Mouse (Mus musculus): Measurements from ENCODE around the gene Sft2d2.

Sft2d2 gene

DNA sequence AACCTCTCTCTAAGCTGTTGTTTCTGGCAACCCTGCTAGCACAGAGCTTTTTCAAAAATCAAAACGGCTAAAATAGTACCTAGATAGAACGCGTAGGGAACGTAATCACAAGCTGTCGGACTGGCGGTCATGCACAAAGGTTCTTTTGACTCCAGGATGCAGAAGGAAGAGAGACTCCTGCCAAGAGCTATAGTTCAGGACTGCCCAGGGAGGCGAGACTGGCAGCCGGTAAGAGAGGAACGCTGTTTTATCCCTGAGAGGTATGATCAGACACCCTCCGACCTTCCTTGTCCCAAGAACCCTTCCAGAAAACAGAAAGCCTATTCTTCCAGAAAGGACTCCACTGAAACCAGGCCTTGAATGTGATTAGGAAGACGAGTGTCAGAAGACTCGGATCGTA lies 2.6 kb downstream of the Sft2d2 start:
- DNase-seq (ENCODE audit: inconsistent age in 2 of 2, low spot score in 1 of 2) = no peak

DNA sequence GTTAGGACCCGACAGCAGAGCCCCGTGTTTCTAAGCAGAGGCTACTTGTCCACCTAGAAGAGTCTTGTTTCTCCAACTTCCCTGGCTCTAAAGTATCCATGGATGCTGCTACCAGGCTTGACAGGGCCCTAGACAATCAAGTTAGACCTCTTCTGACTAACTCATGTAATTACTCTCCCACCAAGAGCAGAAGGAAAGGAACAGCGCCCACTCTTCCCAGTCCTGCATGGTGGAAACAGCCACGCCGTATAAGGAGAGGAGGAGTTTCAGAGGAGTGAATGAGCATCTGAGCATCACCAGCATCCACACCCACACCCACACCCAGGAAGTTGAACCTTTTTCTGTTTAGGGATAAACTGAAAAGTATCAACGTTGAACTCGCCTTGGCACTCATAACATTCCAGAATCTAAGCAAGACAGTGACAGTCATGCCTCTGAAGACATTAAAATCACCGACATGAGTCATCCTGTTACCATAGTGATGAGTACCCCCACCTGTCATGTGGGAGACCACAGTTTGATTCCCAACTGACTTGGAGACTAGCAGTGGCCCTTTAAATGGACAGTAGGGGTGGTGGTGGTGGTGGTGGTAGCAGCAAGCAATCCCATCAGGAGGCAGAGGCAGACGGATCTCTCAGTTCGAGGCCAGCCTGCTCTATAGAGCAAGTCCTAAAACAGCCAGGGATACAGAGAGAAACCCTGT lies 3.5 kb downstream of the Sft2d2 start:
- no peak for DNase-seq (ENCODE audit: inconsistent age in 2 of 2, low spot score in 1 of 2)

DNA sequence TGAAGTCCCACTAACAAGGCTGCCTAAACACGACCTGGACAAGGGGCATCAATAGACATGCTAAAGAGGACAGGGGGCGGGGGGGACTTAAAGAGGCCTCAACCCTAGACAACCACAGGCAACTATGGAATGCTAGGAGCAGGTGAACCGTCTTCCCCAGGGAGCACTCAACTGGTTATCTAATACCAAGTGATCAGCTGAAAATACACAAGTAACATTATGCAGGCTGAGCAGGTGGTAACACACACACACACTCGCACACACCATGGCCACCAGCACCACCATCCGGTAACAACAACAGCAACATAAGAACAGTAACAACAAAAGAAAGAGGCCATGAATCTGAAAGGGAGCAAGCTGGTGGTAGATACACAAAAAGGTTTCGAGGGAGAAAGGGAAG lies 4.2 kb downstream of the Sft2d2 start:
- no peak for DNase-seq (ENCODE audit: inconsistent age in 2 of 2, low spot score in 1 of 2)

DNA sequence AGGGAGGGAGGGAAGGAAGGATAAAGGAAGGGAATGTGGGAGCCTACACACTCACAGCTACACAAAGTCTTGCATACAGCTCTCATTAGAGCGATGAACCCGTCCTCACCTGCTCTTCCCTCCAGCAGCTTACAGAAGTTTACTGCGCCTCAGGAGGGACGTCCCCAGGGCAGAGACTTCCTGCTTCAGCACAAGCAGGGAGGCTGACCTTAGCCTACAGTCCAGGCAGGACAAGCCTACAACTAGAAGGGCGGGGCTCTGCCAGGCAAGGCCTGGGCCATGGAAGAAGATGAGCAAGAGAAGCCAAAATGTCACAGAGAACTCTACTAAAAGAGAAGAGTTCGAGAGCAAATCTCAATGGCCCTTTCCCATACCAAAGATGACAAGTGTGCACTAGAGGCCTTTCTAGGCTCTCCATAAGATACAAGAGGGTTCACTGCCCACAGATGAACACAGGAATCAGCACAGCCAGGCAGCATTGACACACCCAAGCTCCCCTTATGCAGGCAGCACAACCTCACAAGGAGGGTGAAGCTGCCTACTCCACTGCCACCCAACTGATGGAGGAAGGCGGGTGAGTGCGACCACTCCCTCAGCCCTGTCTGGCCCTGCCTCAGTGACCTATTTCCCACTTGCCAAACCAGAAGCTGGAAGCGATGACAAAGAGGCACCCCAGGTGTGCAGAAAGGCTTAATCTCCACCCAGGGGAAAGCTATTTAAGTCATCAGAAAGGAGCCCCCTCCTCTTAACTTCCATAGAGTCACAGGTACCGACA lies 5.2 kb downstream of the Sft2d2 start:
- peak in 1 of 2 experiments; percentile 50 for DNase-seq (ENCODE audit: inconsistent age in 2 of 2, low spot score in 1 of 2)

DNA sequence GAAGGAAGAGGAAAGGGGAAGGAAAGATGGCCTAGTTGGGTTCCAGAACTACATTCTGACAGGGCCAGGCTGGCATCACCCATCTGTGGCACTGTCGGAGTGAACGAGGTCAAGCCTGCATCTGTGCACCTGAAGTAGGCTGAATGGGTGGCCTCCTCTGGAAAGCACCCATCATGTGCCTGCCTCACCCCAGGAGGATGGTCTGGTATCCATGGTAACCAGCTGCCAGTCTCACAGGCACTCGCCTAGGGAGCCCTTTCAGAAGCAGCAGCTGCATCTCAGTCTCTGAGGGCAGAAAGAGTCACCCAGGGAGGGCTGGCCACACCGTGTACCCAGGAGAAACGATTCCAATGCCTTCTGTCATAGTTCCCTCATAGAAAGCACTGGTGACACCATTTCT lies 6.9 kb downstream of the Sft2d2 start:
- DNase-seq (ENCODE audit: inconsistent age in 2 of 2, low spot score in 1 of 2) = peak in 1 of 2 experiments; percentile 21

DNA sequence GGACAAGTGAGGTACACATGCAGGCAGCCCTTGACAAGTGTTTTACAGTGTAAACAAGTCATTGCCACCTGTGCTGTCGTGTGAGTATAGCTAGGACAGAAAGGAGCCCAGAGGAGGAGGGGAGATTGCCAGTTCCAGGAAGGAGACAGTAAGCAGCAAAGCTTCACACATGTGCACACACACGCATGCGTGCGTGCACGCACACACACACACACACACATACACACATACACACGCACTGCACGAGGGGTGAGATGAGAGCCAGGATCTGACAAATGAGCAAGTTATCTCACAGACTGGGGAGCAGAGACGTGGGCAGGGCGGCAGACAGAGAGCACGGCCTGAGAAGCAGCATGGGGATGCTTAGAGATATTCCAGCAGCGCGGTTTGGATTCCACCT lies 7.7 kb downstream of the Sft2d2 start:
- no peak for DNase-seq (ENCODE audit: inconsistent age in 2 of 2, low spot score in 1 of 2)

DNA sequence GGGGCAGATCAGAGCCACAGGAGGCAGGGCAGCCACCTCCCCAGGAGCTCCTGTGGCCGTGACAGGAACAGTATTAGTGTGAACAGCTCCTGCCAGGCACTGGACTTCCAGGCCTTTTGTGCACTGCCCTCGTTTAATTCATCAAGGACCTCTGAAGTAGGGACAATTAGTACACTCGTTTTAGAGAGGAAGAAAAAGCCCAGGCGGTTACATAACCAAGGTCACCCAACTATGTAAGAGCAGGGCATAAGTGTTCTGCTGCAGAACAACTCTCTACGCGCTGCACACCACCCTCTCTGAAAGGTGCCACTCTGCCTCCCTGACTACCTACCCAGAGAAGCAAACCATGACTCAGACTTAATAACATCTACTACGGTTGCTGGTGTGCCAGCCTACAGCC lies 9.1 kb downstream of the Sft2d2 start:
- DNase-seq (ENCODE audit: inconsistent age in 2 of 2, low spot score in 1 of 2) = peak; percentile 63 to 78

DNA sequence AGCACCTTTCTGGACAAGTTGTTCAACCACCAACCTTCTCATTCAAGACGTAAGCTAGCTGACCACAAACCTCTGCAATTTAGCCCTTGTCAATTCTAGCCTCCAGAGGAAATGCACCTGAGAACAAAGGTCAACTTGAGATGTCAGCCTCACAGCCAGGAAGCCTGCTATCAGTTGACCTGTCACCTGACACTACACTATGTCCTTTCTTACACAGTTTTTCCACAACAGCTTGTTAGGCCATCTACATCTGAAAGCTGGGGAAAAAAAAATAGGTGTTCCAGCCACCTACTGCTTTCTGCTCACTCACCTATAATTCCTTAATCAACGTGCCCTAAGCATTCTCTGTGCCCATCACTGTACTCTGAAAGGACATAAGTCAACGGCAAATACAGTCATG lies 10.1 kb downstream of the Sft2d2 start:
- DNase-seq (ENCODE audit: inconsistent age in 2 of 2, low spot score in 1 of 2) = no peak

DNA sequence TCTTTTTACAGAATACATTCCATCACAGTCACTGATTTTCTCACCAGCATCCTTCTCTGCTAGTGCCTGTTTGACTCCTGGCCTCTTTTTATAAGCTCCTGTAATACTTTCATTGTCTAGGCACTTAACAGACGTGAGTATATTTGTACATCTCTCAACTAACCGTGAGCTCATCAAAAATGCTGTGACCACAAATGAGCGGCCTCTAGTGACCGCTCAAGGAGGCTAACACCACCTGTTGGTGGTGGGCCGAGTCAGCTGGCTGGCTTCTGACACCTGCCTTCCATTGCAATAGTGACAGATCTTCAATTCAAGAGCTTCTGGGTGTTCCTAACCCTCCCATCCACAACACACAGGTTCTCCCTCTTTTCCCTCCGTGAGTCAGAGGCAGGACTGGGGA lies 10.8 kb downstream of the Sft2d2 start:
- DNase-seq (ENCODE audit: inconsistent age in 2 of 2, low spot score in 1 of 2) = no peak

DNA sequence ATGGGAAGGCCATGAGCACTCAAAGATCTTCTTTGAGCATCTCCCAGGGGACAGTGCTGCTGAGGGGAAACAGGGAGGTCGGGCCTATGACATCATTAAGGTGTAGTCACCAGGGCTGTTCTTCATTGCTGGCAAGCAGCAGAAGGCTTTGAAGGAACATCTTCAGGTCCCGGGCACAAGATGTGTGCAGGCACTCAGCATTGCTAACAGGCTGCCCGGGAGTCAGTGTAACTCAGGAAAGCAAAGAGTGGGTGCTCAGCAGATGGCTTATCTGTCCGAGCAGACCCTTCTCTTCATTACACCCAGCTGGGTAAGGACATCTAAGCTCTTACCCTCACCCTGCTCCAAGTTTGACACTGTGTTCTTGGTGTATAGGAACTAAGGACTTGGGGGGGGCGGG lies 14.9 kb downstream of the Sft2d2 start:
- no peak for DNase-seq (ENCODE audit: inconsistent age in 2 of 2, low spot score in 1 of 2)

DNA sequence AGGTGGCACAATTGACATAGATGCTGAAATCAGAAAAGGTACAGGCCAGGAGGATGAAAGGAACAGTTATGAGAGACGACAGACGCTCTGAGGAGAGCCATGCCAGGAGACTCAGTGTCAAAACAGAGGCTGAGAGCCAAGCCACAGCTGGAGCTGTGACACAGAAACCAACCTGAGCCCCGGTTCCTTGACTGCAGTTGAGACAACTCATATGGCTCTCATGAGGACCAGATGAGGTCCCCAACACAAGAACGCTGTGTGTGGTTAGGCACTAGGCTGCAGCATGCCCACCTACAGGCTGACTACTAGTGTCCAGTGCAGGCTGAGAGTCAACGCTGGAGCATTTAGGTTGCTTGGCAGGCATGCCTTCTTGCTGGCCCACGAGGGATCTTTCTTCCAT lies 16.2 kb downstream of the Sft2d2 start:
- DNase-seq (ENCODE audit: inconsistent age in 2 of 2, low spot score in 1 of 2) = no peak

DNA sequence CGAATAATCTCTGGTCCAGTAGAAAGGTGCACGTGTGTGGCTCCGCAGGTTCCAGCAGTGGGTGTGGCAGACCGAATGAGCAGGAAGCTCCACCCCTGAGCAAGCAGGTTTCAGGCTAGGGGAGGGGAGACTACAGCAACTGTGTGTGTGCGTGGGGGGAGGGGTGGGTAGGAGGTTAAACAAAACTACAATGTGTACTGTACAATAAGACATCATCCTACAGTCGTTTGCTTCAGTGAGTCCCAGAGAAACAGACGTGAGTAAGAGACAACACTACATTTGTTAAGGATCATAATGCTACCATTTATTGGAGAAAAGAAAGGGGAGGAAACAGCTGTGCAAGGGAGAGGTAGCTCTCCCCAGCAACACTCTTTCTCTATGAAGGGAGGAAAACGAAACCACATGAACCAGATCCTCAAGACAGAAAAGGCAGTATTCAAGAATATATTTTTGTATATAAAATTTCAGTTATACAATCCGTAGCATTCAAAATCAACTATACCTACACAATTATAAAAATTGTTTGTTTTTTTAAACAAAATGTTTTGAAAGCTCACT lies 20.1 kb downstream of the Sft2d2 start:
- no peak for DNase-seq (ENCODE audit: inconsistent age in 2 of 2, low spot score in 1 of 2)

DNA sequence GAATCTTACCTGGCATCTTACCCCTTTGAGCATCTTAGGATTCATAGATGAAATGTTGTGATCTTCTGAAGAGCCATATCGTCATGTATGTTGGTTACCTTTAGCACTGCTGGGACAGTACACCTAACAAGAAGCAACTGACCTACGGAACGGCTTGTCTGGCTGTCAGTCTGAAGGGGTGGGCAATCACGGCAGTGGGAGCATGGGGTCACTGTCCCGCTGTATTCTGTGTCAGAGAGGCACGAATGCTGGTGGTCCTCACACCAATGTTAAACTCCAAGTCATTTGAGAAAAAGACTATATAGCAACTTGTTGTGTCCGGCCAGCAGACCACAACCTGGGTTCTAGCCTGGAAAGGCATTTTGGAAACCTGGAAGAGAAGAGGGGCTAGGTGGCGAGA lies 23.0 kb downstream of the Sft2d2 start:
- no peak for DNase-seq (ENCODE audit: inconsistent age in 2 of 2, low spot score in 1 of 2)

DNA sequence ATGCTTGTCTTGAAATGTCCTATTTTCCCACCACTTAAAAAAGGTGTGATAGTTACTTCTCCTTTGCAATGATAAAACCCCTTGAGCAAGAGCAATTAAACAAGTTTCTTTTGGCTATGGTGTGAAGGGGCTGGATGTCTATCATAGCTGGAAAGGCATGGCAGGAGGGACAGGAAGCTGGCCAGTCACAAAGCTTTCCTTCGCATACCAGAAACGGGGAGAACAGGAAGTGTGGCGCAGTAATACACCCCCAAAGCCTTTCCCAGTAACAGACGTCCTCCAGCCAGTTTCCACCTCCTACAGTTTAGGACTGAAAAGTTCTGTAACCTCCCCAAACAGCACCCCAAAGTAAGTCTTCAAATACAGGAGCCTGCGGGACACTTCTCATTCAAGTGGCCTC lies 24.1 kb downstream of the Sft2d2 start:
- DNase-seq (ENCODE audit: inconsistent age in 2 of 2, low spot score in 1 of 2) = no peak

DNA sequence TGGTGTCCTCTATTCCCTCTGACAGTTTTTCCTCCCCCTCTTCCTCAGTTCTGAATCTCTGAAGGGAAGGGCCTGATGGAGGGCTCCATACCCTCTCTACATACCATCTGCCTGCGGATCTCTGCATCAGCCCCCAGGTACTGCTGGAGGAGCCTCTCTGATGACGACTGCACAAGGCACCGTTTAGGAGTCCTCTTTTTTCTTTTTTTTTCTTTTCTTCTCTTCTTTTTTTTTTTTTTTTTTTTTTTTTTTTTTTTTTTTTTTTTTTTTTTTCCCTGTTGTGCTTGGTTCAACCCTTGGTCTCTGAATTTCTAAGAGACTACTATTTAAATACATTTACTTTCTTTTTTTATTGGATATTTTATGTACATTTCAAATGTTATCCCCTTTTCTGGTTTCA lies 24.8 kb downstream of the Sft2d2 start:
- no peak for DNase-seq (ENCODE audit: inconsistent age in 2 of 2, low spot score in 1 of 2)

DNA sequence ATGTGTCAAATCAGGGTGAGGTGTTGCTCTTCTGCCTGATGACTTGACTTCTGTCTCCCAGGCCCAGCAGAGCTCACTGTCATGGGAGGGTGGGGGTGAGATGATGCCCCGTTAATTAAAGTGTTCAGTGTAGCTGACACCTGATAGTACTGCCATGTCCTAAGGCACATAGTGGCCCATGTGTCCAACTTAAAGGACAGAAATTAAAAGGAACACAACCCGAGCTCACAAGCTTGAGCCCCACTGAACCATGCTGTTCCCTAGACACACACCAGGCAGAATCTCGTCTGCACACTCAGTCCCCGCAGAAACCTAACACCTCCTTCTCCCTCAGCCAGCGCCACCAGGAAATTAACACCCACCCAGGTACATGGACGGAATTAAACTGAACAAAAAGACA lies 29.3 kb downstream of the Sft2d2 start:
- DNase-seq (ENCODE audit: inconsistent age in 2 of 2, low spot score in 1 of 2) = no peak

DNA sequence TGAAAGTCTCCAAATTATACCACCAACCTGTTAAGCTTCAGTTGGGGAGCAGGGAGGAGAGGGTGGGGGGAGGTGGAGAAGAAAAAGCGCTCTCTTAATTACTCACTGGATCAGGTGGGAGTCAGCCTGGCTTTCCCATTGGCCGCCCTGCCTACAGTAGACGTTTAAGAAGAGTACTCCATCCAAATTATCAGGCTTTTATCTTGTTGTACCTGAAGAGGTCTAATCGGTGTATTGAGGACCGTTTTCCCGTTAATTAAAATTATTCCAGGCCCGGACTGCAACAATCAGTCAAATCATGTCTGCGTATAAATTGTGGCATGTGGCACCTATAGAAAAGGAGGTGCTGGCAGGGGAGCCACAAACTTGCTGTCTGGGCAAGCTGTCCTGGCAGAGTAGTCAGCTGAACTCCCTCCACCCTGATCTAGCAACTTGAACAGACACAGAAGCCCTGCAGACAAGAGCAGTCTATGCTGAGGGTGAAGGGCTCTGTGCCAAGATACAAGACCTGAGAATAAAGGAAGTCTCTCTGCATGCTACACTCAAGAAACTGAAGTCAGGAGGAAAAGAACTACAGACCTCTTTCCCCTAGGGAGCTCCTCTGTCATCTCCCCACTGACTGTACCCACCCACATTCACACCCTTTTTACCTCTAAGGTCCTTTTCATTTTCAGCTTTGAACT lies 33.4 kb downstream of the Sft2d2 start, which contains the start of gene Tbx19:
Gene Tbx19, minus strand, starts transcription at position 51 of the 683 bp plus-strand sequence.
- no peak for DNase-seq (ENCODE audit: inconsistent age in 2 of 2, low spot score in 1 of 2)

DNA sequence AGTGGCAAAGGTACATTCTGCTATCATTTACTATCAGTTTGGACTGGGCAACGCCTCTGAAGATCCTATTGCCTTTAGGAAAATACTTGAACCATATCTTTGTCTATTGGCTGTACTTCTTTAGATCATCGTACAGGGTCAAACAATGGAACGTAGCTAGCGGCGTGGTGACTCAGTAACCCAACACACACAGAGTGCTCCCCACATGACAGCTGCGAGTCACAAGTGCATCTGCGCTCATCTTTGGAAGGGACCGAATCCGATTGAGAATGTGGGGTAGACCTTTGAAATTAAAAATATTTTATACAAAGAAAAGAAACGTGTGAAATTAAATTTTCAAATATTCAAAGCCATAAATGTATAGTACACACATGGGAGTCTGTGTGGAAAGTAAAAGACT lies 35.4 kb downstream of the Sft2d2 start:
- no peak for DNase-seq (ENCODE audit: inconsistent age in 2 of 2, low spot score in 1 of 2)

DNA sequence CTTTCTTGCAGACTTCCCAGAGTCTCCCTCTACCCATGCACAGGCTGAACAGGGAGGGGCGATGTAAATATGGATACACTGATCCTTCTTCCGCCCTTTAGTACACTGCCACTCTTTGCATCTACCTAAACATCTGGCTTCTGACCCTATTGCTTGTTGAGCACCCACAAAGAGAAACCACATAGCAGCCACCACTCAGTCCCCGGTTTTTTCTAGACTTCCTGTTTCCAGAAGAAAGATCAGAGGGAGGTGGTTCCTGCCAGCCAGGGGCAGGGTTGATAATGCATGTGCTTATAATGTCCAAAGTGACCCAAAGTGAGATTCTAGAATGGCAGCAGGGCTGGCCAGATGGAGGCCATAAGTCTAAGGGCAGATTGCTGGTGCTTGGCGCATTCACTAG lies 40.1 kb downstream of the Sft2d2 start:
- DNase-seq (ENCODE audit: inconsistent age in 2 of 2, low spot score in 1 of 2) = no peak

DNA sequence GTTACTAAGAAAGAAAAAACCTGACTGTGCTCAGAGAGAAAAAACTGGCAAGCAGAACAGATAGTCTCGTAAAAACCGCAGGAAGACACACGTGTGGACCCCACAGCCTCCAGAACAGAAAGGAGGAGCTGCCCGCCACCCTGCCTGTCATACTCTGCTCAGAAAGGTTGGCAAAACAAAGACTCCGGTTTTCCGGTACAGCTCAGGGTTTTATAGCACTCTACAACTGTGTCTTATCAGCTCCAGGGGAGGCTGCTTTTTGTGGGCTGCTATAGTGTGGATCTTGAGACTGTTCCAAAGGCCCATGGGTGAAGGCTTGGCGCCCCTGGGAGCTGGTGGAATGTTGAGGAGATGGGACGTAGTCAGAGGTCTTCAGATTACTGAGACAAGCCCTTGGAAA lies 43.0 kb downstream of the Sft2d2 start:
- no peak for DNase-seq (ENCODE audit: inconsistent age in 2 of 2, low spot score in 1 of 2)

DNA sequence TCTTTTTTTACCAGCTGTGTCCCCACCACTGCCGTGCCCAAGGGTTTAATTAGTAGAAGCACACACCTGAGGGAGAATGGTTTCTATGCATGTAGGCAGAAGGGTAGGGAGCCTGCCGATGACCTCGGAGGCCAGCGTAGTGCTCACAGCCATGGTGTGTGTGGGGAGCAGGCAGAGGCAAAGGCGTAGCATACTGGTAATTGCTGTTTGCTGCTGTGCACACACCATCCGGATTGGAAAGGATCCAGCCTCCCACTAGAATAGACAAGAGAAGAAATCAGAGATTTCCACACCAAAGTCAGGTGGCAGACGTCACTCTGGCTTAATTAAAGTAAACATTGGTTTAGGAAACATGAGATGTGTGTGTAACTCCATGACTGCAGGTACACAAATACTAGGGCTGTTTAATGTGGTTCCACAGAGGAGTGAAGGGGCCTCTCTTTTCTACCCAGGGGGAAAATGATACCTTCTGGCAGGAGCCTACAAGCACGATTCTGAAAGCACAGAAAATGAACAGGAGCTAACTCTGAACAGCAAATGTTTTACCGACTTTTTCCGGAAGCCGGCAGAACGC lies 51.8 kb downstream of the Sft2d2 start:
- no peak for DNase-seq (ENCODE audit: inconsistent age in 2 of 2, low spot score in 1 of 2)

All from adrenal gland, adult (tissue).